Mouse (Mus musculus) c-Kit-positive CD71-negative TER-119-negative erythroid progenitor cells, embryonic 14.5 days (primary cell): ENCODE data around the gene Glis1.

Experiments
- DNase-seq: peaks from one replicate; pipeline ENCODE4 v3.0.0-alpha.2; 2013; ENCODE audit warnings: low read depth

The Glis1 gene

GRCm38 (mm10) chr4:107453141-107453984 lies 19.0 kb downstream of the Glis1 start:
- DNase-seq, result peak; percentile 85

DNA sequence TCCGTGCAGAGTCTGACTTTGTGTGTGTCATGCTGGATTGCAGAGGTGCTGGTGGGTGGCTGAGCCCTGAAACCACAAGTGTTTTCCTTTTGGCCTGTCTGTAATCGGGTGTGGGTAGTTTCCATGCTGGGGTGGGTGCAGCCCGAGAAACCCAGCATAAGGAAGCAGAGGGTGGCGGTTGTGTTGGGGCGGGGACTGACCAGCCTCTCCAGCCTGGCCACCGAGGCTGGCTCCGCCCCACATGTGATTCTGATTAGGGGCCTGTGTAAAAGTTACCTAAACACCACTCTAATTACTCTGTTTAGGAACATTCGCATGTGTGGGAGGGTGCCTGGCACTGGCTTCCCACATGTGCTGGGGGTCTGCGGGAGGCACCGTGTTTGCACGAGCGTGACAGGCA lies 23.2 kb downstream of the Glis1 start:
- no peak for DNase-seq

GRCm38 (mm10) chr4:107458907-107459306 lies 24.5 kb downstream of the Glis1 start:
- DNase-seq, result no peak

- no peak for DNase-seq
Observed at GRCm38 (mm10) chr4:107459461-107459860, 25.1 kb downstream of the Glis1 start.

GRCm38 (mm10) chr4:107460468-107460867 lies 26.1 kb downstream of the Glis1 start:
- DNase-seq, result no peak

DNA sequence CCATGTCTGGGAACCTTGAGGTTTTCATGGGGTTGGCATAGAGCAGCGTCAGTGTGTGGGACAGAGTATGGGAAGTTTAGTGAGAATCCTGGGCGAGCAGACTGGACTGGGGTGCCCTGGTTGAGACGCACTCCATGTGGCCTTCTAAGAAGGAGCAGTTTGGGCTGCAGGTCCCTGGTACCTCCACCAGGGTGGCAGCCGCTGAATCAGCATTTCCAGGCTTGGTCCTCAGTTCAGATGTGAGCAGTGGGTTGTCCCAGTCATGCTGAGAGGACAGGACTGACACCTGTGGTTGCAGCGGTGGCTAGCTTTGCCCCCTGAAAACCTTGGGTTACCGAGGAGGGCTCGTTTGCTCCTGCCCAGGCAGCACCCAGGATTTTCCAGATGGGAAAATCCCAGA lies 33.4 kb downstream of the Glis1 start:
- no peak for DNase-seq

- no peak for DNase-seq
Observed at GRCm38 (mm10) chr4:107468264-107468663, 33.9 kb downstream of the Glis1 start.

- no peak for DNase-seq
Observed at GRCm38 (mm10) chr4:107468768-107469167, 34.4 kb downstream of the Glis1 start.

GRCm38 (mm10) chr4:107476266-107476665 lies 41.9 kb downstream of the Glis1 start:
- no peak for DNase-seq

- no peak for DNase-seq
Observed at GRCm38 (mm10) chr4:107479015-107479414, 44.6 kb downstream of the Glis1 start.

DNA sequence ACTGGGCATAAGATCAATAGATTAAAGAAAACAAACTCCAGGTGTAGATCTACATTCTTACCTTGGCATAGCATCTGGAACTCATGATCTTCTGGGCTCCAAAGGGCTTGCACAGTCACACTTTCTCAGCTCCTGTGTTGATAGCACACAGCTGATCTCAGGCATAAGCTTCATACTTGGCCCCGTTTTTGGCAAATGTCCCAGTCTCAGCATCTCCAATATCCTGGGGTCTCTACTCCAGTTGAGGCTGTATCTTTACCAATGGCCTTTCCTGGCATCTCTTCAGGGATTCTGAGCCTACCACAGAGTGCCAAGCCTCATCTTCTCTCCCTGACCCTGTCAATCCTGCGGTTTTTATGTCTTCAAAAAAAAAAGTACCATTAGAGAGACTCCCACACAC lies 48.1 kb downstream of the Glis1 start:
- no peak for DNase-seq

GRCm38 (mm10) chr4:107483556-107484220 lies 49.3 kb downstream of the Glis1 start:
- no peak for DNase-seq

DNA sequence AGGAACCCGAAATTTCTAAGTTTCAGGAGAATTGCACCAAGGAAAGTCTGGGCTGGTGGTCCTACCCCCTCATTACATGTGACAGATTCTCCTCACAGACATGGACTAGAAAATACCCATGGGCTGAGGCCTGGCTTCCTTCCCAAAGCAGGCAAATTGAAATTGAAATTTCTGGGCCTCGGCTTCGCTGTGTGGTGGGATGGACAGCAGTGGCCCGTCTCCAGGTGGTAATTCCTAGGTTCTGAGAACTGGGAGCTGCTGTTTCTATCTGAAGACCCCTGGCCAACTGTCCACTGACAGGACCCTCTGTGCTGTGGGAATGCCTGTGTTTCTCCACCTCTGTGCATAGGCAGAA lies 49.8 kb downstream of the Glis1 start:
- no peak for DNase-seq

GRCm38 (mm10) chr4:107485903-107486302 lies 51.5 kb downstream of the Glis1 start:
- DNase-seq, result no peak

DNA sequence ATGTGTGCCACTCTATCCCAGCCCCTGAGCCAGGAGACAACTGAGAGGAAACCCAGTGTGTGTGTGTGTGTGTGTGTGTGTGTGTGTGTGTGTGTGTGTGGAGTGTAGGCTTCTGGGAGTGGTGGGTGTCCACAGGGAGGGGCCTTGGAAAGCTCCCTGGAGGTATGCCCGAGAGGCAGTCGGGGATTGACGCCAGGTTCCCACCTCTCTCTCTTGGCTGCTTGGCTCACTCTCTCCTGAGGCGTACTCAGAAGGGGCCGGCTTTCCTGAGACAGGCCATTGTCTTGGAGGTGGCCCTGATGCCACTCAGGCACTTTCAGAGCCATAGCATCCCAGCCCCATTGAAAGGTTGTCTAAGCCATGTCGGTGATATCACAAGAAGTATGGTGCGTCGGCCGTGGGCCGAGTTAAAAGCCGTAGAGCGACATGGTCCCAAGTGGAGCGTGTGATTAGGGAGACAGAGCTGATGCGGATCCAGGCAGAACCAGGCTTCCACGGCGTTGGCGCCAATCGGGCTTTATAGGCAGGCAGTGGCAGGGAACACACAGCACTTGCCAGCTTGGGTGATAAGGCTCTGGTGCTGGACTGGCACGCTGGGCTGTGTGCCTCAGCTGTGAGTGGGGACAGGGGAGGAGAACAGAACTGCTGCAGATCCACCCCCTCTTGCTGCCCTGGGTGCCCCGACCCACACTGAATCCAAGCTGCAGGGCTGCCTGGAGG lies 54.9 kb downstream of the Glis1 start:
- DNase-seq, result no peak

DNA sequence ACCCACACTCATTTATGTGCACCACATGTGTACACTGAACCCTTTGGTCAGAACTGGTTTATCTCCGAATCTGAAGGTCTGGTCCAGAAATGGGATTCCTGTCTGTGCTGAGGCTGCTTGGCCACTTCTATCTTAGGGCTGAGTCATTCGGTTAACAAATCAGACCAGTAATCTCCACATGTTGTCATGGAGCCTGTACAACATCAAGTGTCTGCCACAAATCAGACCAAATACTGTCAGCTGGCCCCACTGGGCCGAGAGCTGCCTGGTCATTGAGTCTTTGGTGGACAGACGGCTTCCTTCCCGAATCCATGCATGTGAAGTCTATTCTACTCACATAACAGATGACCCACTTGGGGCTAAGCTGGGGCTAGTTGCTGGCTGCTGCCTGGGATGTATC lies 58.6 kb downstream of the Glis1 start:
- DNase-seq, result no peak

DNA sequence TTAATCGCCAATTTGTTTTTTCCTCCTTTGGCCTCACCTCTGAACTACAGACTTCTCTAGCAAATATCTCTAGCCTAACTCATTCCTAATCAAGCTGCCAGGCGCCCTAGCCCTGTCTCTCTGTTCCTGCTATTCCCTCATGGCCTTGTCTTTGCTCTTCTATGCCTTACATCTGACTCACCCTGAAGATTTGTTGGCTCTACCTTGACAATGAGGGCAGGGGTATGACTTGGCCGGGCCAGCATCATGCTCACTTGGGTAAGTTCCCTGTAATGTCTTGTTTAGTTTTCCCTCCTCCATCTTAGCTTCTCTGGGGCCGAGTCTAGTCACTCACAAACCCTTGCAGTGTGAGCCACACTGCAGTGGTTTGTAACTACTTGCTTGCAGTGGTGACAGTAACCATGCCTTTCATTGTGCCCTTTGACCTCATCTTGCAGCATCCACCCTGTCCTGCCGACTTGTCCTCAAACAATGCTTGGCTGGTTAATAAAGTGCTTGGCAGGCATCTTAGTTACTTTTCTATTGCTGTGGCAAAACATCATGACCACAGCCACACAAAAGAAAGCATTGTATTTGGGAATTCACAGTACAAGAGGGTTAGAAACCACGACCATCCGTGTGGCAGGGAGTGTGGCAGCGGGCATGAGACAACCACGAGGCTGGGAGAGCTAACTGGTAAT lies 61.5 kb downstream of the Glis1 start:
- no peak for DNase-seq

DNA sequence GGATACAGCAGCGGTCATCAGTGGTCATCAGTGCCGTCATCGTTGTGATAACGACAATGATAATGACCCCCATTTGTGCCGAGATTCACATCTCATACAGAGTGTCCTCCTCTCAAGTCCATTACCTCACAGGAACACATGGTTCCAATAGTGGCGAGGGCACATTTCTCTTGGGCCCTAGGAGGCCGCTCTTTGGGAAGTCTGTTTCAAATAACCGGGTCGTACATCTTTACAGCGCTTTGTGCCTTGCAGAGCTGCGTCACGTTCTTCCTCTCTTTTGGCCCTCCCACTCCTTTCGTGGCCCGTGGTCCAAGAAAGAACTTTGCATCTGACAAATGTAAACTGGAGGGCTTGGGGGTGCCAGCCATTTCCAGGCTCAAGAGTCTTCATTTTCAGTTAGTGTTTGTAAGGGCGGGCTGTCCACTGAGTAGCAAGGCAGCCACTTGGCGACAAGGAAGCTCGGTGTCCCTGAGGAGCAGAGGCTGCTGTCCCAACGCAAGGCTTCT lies 63.1 kb downstream of the Glis1 start:
- DNase-seq, result no peak

DNA sequence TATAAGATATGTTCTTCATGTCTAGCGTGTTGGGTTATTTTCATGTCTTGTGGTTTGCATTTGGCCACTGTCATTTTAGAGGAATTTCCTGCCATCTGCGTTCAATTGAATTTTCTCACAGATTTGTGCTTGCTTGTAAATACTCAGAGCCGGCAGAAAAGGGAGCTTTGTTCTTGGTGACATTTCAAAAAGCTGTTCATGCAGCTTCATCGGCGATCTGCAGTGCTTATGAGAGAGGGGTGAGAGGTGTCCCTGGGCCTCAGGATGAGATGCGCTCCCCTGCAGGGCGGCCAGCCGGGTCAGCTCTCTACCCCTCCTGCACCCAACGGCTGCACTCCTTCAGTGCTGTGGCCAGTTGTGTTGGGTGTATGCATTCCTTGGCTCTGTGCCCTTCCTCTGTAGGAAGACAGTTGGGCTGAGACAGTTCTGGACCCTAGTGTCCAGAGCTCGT lies 68.2 kb downstream of the Glis1 start:
- DNase-seq, result no peak

DNA sequence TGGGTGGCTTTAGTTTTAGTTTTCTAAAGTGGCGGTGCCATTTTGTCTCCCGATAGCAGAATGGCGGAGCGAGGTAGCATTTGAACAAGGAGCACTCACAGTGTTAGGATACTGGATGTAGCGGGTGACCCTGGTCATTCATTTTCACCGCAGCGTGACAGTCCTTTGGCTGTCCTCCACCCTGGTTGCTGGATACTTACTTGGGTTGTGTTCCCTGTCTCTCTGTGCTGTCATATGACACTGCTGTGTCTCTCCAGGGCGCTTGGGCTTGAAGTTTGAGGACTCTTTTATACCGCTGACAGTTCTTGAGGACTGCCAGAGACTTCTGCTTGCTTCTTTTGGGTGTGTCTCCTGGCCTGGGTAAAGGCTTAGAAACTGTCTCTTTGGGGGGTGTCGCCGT lies 80.6 kb downstream of the Glis1 start:
- DNase-seq, result no peak

GRCm38 (mm10) chr4:107515626-107516025 lies 81.2 kb downstream of the Glis1 start:
- no peak for DNase-seq

DNA sequence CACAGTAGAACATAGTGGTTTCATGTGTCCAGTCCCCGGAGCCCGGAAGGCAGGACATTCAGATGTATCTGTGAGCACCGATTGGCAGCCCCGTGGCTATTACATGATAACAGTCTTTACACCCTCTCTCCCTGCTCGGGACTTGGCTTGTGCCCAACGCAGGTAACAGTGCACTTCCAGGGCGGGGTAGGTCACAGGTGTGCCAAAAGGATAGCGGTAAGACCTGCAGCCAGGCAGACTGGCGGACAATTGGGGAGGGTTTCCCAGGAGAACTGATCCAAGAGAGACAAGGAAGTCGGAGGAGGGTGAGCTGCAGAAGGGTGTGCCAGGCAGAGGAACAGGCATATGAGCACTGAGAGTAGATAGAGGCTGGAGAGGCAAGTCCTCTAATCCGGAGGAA lies 84.4 kb downstream of the Glis1 start:
- DNase-seq, result no peak
